Mouse (Mus musculus) lung, postnatal 4 days (tissue): ENCODE measurements around the gene Vps8.

ENCODE experiments used
- DNase-seq, 2 experiments: peaks; one replicate each; pipeline ENCODE4 v3.0.0; 2021

Vps8 gene

DNA sequence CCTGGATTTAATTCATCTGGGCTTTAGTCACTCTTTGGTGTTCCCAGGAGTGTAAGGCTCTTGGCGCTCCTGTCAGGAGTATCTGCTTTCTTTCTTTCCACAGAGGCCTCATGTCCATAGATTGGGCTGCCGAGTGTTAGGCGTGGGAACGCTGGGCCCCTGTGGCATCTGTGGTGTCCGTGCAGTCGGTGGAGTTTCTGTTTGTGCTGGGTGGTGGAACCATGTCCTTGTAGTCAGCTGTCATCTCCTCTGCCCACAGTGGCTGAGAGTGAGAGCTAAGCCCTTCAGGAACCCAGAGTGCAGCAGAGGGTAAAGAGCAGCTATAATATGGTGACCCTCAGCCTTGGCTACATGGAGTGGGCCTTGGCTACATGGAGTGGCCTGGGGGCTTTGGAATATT, 140.4 kb downstream of the Vps8 start:
- DNase-seq: no peak

DNA sequence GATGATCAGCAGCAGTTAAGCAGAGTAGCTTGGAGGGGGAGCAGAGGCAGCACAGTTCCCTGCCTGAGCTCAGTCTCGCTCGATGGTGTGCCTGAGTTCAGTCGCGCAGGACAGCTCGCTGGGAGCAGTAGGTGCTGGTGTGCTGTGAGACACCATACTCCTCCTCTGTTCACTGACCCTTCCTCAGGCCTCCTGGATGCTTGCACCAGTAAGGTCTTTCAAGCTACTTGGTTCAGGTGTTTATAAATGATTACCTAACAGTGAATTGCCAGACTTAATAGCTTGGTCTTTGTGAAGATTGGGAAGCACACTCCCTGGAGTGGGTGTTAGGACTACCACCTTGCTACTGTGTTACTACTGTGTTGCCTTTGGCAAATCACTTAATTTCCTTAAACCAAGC, 144.2 kb downstream of the Vps8 start:
- DNase-seq: no peak

DNA sequence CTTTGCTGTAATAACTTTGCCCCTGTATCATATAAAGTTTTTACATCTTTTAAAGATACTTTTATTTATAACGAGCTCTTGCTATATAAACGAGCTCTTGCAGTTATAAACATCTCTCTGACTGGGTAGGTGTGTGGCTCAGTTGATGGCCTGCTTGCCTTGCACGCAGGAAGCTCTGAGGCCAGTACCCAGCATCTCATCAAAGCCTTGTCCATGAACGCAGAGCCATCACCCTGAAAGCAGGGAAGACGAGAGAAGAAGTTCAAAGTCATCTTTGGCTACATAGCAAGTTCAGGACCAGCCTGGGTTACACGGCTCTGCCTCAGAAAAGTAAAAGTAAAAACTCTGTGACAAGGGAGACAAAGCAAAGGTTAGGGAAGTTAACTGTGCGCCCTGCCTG, 147.0 kb downstream of the Vps8 start:
- DNase-seq: no peak

DNA sequence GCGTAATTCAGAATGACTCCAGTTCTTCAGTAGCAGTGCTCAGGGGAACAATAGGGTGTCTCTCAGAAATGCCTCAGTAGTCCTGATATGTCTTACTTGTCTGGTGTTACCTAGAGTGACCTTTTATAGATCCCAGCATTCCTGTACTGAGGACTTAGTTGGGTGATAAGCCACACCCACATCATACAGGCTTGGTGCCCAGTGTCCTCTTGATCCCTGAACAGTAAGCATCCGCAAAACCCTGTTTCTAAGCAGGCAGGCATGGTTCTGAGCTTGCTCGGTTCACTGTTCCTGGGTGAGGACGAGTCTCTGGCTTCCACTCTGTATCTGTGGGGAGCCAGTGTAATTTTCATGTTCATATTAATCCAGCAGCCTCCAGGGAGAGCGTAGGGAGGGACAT, 147.9 kb downstream of the Vps8 start:
- no peak for DNase-seq

DNA sequence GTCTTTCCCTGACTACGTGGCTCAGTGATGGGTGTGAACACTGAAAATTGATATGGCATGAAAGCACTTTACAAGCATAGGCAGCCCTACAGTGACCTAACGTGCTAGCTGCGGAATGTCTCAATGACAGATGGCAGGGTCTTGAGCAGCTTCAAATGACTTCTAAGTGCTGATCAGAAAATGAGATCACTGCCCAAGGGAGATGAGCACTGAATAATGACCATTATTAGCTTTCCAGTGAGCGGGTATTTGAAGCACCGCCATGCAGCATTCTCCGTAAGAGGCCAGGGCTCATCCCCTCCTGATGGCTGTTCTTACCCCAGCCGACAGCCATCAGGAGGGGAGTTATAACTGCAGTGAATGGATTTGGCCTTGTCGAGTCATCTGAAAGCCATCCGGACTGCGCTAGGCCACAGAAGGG, 153.1 kb downstream of the Vps8 start:
- DNase-seq: no peak

DNA sequence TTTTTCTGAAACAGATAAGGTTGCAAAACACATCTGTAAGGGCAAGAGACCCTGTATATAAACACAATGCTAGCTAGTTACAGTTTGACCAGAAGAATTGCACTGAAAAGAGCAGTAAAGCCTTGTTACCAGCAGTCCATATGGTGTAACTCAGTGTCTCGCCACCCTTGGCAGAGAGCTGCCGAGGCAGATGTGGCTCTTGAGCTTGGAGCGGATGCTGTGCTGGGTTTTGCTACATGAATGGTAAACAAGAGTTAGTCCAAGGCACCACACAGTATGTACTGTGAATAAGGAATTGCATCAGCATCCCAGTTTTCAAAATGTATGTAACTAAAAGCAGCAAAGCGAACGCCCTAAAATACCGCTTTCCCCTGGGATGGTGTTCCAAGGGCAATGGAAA, 166.2 kb downstream of the Vps8 start:
- DNase-seq: peak; percentile 9 to 60

DNA sequence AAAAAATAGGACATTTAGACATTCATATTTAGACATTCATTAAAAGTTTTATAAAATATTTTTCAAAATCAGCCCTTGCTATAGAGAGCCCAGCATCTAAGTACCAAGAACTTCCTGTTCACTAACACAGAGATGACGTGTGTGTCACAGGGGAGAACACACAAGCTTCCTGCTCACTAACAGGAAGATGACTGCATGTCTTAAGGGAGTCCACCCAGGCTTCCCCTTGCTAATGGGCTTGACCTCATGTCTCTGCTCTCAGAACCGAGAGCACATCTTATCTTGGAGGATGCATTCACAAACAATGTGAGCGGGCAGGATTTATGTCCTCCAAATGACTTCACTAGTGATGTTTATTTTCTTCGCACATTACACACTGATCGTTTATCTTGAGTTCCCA, 167.9 kb downstream of the Vps8 start:
- peak; percentile 46 to 60 for DNase-seq

DNA sequence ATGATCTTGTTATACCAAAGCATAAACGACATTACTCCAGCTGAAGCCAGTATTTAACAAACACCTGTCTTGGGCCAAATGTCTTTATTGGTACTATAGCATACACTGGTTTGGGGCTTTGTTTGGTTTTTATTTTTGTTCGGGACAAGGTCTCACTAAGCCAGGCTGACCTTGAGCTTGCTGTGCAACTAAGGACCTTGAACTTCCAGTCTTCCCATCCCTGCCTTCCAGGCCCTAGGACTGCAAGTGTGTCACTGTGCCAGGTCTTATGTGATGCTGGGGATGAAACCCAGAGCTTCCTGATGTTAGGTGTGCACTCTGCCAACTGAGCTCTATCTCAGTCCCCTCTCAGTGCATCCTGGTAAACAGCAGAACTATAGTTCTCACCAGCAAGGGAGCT, 168.6 kb downstream of the Vps8 start:
- DNase-seq: no peak

DNA sequence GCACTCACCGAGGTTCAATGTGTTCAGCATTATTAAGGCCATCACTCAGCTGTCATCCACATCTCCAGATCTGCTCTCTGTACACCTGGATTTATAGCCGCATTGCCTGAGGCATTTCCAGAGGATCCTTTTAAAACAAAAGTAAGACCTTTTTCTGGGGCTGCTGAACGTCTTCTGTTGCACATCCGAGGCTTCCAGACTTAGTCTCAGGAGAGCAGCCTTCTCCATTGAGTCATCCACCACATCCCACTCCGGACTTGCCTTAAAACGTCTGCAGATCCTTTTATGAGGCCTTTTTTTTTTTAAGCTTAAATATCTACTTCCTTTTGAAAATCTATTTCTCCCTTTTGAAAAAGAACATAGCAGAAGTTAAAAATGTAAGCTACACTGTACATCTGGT, 172.6 kb downstream of the Vps8 start:
- no peak for DNase-seq

DNA sequence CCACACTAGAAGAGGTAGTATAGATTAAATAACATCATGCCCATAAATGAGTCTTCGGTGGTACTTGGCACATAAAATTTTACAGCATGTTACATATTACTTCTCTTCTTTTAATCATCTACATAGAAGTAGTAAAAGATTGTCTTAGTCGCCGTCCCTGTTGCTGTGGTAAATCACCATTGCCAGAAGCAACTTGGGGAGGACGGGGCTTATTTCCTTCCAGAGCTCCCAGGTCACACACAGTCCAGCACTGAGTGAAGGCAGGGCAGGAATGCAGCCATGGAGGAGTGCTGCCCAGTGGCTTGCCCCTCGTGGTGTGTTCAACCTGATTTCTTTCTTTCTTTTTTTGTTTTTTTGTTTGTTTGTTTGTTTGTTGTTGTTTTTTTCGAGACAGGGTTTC, 181.4 kb downstream of the Vps8 start:
- DNase-seq: no peak

DNA sequence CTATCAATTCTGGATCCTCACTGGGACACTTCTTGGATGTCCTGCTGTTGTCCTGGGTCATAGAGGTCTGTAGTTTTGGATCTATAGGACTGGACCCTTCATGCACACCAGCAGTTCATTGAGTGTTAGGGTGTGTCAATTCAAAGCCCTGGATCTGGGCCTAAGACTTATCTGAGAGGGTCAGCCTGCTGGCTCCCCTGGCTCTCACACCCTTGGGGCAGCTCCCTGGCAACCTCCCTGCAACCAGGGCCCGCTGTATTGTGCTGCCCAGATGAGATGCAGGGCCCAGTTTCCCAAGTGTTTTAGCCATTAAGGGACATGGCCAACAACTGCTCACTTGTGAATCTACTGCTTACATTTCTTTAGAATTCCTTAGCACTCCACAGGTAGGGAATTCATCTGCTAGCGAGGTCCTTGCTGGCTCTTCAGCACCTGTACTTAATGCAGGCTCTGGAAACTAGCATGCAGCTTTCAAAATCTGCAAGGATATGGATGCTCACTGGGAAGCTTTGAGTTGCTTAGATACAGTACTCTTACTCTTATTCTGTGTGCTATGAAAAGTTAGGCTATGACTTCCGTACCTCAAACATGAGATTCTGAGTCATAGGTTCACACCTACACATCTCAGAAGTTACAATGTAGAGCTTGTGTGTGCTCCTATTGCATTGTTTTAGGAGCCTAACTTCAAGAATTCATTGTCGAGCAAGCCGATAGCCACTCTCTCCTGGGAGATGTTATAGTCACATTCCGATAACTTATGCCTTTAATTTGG, 183.5 kb downstream of the Vps8 start:
- DNase-seq: no peak

DNA sequence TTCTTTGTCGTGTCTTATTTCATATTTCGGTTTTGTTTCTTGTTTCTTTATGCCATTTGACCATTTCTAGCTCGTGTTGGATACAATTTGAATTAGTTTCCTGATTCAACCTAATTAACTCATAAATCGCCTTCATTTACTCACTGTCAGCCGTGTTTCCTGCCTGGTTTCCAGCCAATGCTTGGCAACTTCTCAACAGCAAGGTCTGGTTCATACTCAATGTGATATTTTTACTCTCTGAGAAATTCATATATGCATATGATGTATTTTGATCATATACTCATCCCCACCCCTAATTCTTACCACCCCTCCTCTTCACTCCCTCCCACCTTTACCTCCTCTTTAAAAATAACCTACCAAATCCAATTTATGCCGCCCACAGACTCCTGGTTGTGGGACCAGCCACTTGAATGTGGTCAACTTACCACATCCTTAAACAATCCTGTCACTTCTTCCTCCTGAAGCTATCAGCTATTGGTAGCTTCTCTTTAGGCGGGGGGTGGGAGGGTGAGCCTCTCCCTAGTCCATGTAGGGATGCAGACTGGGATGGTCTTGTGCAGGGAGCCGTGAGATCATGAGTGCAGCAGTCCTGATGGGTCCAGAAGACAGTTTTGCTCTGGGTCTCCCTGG, 184.2 kb downstream of the Vps8 start:
- peak in 1 of 2 experiments; percentile 30 for DNase-seq

DNA sequence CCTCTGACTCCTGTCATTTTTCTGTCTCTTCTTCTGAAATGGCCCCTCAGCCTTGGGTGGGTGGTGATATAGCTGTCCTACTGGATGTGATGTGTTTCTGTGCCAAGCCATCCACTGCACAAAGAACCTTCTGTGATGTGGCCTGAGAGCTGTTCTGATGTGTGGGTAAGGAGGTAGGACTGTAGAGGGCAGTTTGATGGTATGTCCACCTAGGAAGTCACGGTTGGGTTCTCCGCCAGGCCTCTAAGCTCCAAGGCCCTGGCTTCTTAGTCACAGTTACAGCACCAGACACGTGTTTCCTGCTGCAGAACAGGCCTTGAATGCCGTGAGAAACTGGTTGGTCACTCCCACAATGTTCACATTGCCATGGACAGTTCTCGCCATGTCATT, 184.7 kb downstream of the Vps8 start:
- DNase-seq: no peak

DNA sequence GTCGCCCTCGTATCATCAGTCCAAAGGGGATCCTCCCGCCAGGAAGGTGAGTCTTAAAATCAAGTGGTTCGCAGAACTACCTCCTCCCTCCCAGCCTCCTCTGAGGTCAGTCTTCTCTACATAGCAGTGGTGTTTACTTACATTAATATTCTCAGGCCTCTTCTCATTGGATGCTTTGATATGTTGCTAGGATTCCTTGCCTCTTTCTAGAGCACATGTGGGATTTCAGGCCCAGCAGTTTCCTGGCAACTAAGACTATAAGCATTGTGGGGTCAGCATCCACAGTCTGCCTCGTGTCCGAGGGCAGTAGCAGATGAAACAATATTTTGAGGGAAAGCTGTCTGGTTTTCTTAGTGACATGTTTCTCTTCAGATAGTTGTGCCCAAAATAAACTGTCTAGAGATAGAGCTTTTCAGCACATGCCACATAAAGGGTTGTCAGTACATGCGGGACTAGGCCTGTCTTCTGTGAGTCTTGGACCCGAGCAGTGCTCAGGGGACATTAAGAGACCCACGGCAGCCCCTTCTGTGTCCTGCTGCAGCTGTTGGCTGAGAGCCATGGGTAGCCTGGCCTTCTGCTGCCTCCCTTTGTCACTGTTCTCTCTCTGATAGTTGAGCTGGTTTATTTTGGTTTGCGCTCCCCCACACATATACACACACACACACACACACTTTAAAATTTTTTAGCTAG, 185.4 kb downstream of the Vps8 start:
- peak in 1 of 2 experiments; percentile 49 for DNase-seq

DNA sequence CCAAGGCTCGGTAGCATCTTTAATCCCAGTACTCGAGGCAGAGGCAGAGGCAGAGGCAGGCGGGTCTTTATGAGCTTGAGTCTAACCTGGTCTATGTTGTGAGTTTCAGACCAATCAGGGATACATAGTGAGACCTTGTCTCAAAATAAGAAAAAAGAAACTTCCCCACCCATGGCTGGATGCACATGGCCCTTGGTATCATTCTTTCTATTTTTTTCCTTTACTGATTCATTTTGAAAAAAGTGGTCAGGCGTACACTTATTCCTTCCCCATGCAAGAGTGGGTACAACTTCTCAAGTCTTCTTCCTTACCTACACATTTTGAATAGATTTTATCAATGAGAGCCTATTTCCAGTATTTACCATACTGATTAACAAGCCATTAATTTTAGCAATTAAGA, 187.6 kb downstream of the Vps8 start:
- DNase-seq: no peak

DNA sequence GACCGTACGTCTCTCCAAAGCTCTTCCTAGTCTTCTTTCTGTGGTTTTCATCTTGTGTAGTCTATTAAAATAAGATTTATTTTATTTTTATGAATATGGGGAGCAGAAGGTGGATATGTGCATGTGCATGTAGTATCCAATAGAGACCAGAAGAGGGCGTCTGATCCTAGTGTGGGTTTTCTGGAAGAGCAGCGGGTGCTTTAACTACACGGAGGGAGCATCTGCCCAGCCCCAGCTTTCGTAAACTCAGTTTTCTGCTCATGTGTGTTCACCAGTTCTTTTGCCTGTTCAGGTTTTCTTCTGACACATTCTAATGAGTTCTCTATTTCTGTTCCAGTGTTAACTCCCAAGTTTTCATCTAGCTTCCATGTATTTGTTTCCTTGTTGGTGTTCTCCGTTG, 192.9 kb downstream of the Vps8 start:
- peak in 1 of 2 experiments; percentile 57 for DNase-seq

DNA sequence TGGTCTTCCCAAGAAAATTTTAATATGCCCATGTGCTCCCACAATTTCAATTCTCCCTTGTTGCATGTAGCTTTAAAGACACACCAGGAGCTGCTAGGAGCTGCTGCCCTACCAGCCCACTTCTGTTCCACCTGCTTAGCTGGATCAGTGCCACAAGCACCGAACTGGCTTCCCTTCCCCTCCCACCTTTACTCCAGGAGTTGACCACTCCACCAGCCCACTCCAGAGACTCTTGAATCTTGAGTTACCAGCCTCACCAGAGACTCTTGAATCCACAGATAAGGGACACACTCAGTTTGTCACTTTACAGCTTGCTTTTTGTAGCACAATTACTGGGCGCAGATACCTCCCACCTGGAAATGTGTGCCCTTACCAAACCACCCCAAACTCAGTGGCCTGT, 197.7 kb downstream of the Vps8 start:
- peak in 1 of 2 experiments; percentile 41 for DNase-seq

DNA sequence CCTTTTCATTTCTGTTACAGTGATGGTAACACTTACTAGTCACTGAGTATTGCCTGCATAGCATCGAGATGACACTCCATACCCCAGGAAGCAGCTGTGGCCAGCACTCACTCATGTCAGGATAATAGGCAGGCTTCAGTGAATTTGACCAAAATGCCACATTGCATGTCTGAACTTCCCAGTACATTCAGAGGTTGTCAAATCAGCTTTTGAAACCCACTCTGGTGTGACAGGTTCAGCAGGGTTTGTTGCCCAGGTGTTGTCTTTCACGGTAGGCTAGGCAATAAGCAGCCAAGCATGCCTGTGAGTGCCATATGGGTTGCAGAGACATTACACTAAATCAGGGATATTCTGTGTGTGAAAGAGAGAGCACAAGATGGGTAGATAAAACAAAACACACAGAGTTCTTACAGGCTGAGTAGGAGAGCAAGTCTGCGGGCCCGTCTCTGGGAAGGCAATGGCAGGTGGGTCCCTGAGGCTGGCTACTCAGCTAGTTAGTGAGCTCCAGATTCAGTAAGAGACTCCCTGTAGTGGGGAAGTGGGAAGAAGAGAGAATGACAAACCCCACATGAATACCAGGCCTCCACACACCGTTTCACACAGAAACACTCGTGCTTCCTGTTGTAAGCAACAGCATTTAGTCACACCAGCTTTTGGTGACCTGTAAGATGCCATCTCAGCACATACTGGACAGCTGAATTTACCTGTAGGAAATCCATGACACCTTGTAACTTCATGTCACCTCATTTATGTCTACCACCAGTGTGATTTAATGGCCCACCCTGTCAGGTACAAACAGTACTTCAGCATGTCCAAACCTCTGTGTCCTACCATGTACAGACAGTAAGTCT, 203.1 kb downstream of the Vps8 start:
- DNase-seq: no peak

DNA sequence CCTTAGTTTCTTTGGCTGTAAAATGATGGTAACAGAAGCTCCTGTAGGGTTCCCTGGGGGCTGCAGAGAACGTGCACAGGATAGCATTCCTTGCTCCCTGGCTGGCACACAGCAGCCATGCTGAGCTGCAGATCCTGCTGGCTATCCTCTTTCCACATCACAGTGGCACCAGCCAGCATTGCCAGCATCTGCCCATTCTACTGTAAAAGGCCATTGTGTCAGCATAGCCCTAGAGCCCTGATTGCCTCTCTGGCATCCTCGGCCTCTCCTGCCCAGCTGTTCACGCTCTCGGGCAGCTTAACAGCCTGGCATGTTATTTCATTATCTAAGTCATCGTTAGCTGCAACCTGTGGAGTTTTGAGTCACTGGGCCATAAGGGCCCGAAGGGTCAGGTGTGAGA, 204.3 kb downstream of the Vps8 start:
- no peak for DNase-seq

DNA sequence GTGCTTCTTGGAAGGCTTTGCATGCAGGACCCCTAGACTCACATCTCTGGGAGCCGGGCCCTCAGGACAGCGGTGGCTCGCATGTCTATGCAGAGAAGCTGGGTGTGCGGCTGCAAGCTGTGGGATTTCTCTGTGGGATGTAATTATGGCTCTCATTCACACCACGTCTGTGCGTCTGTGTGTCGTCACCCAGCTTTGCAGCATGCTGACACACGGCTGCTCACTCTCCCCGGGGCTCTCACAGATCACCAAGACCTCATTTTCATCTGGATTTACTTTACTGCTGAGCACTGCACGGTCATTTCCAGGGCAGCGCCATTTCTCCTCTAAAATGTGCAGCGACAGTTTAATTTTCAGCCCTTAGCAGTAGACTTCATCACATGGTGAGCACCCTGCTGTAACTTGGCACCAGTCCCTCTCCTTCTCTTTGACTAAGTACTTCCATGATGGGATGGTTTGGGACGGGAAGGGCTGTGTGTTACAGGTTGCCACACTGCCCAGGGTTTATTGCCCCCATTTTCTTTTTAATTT, 205.2 kb downstream of the Vps8 start:
- DNase-seq: no peak

DNA sequence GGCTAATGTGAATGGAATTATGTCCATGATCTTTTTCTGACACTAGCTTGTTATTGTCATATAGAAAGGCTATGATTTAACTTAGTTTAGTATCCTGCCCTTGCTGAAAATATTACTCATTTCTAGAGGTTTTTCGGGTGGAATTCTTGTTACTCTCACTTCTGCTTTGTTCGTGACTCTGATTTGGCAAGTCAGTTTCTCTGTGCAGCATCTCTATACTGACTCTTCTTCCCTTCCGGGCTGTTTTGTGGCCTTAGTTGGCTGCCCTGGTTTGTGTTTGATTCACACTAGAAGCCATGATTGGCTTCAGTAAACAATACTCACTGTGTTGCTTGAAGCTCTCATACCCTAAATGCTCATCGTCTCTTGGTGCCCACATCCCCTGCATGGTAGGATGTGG, 207.7 kb downstream of the Vps8 start:
- no peak for DNase-seq

DNA sequence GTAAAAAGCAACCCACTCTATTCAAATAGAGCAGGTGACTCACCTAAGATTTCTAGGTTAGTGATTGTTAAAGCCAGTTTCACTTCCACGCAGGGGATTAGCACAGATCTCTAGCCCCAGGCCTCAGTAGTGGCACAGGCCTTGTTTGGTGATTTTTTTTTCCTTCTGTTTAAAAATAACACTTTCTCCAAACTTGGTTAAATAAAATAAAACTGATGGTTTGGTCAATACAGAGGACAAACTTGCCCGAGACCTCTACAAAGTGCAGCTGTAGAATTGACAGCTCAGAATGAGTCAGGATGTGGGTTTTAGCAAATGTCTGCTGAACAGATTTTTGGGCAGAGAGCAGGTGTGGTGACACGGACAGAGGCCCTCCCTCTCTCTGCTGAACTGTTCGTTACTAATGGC, 208.9 kb downstream of the Vps8 start:
- no peak for DNase-seq

DNA sequence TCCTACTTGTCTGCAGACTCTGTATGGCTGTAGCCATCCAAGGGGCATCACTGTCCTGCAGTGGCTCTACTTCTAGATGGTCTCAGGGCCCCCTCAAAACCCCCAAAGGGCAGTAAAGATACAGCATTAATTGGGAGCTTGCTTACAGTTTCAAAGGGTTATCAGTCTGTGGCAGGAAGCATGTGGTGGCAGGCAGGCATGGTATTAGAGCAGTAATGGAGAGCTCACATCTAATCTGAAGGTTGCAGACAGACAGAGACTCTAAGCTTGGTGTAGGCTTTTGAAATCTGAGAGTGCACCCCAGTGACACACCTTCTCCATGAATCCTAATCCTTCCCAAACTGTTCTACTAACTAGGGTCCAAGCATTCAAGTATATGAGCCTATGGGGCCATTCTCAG, 211.5 kb downstream of the Vps8 start:
- peak in 1 of 2 experiments; percentile 8 for DNase-seq
